Mouse (Mus musculus) liver, embryonic 16.5 days (tissue): ENCODE results near the gene Nol12. TPM values are rescaled to one million over a fixed set of nuclear protein-coding genes. Genes with fewer than 3 reads are reported as not detected.

Experiments used
- ATAC-seq: fragments of 200-750 bp; cut with Nextera tagmentation; 2 replicates; pipeline ENCODE4 v1.8.0; 2017; ENCODE audit warnings: low read depth, mild to moderate bottlenecking, moderate number of reproducible peaks, moderate library complexity
- H3K27ac ChIP-seq: fragments of 300-500 bp; sonication (generic); 2 replicates; pipeline ENCODE4 v1.5.1; 2014; ENCODE audit warnings: mild to moderate bottlenecking, low read length
- H3K27me3 ChIP-seq: fragments of 300-500 bp; sonication (generic); 2 replicates; pipeline ENCODE4 v1.6.1; 2014; ENCODE audit warnings: low read depth, low read length, mixed read lengths; ENCODE audit not compliant: control insufficient read depth, insufficient read depth
- H3K36me3 ChIP-seq: fragments of 300-500 bp; sonication (generic); 2 replicates; pipeline ENCODE4 v1.6.1; 2014; ENCODE audit warnings: mild to moderate bottlenecking; ENCODE audit not compliant: control insufficient read depth, insufficient read depth
- H3K4me1 ChIP-seq: fragments of 300-500 bp; sonication (generic); 2 replicates; pipeline ENCODE4 v1.6.1; 2014; ENCODE audit warnings: low read depth, low read length, mixed read lengths; ENCODE audit not compliant: control insufficient read depth
- H3K4me2 ChIP-seq: fragments of 300-500 bp; sonication (generic); 2 replicates; pipeline ENCODE4 v1.6.1; 2014; ENCODE audit warnings: low read depth, low read length, mixed read lengths
- H3K4me3 ChIP-seq: fragments of 300-500 bp; sonication (generic); 2 replicates; pipeline ENCODE4 v1.5.1; 2014; ENCODE audit warnings: low read depth, mild to moderate bottlenecking, low read length
- H3K9ac ChIP-seq: fragments of 300-500 bp; sonication (generic); 2 replicates; pipeline ENCODE4 v1.6.1; 2014; ENCODE audit warnings: low read depth, low read length
- H3K9me3 ChIP-seq: fragments of 300-500 bp; sonication (generic); replicated peaks from 2 replicates; pipeline ENCODE4 v1.6.1; 2016; ENCODE audit warnings: low read length; ENCODE audit not compliant: control insufficient read depth
- WGBS: fragments of 180-500 bp; shearing (Covaris S2); extraction: QIAGEN DNeasy Blood & Tissue Kit; methylation state at CpG from one replicate; pipeline ENCODE4 v1.1.7; 2014; ENCODE audit not compliant: insufficient replicate concordance; 5-methylcytosine and 5-hydroxymethylcytosine counted together
- polyA plus RNA-seq: library from polyadenylated mRNA; unstranded; fragments of >200 nt; fragmentation: Nextera tagmentation; extraction: Ambion mirVana; gene quantifications from 2 replicates; pipeline ENCODE4 v1.2.1, GENCODE M21; 2015

The Nol12 gene
- polyA plus RNA-seq = 24.0 and 25.1 TPM in 2 replicates

DNA sequence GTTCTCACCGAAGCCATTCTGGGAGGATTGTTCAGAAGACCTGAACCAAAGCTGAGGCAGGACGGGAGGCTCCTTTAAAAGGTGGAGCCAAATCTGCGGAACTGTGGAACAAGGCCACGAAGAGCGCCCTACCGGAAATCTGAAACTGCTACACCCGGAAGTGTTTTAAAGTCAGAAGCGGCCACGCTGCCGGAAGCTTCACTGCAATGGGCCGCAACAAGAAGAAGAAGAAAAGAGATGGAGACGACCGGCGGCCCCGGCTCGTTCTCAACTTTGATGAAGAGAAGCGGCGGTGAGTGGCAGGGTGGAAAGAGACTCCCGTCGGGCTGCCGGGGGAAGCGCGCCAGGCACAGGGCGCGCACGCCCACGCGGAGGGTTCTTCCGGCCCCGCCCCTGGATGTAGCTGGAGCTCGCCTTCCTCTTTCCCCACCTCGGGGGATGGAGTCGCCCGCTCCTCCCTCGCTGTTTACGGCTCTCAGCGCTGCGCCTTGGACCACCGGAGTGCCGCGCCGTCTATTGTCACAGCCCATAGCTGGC lies at the start of gene Nol12:
Nol12 (plus strand) TSS at position 150 of the 537 bp plus-strand sequence.
- ATAC-seq = peak; percentile 79
- H3K4me1 ChIP-seq = peaks cover 30% of the 10 kb centered on the region
- H3K27ac ChIP-seq = peak within 1 kb of the TSS; percentile 35
- no peaks in the 10 kb centered on the region for H3K27me3 ChIP-seq
- H3K4me2 ChIP-seq = peak within 1 kb of the TSS; percentile 69
- H3K9ac ChIP-seq = peak within 1 kb of the TSS; percentile 66
- H3K4me3 ChIP-seq = peak within 1 kb of the TSS; percentile 86
- H3K36me3 ChIP-seq = peaks cover 4% of the 10 kb centered on the region
- H3K9me3 ChIP-seq = no peaks in the 10 kb centered on the region
- under 1% methylated on average over 42 of the region's 42 CpGs for WGBS

DNA sequence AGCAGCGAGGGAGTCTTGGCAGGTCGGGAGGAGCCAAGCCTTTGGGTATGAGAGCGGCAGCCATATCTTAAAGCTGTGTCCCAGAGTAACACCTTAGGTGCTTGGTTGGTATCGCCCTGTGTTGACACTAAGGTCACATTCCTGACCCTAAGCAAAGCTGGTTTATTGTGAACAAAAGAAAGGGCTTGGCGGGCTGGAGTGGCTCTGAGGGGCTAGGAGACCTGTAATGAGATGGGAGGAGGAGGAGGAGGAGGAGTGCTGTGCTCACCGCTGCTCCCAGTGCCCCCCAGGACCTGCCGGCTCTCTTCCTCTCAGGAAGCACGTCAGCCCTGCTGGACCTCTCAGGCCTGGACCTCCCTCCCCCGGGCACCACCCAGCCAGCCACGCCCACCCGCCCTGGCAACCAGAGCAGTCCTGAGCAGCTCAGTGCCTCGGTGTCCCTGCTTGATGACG lies 45.3 kb upstream of the Nol12 start:
- H3K4me2 ChIP-seq = no peak overlapping the region
- H3K9ac ChIP-seq = peak overlapping the region; percentile 1; the same call in 1 of the 2 replicates
- no peak overlapping the region for H3K4me3 ChIP-seq
- WGBS = 36% methylated on average over 13 of the region's 13 CpGs
- no peaks in the 10 kb centered on the region for H3K27me3 ChIP-seq
- H3K27ac ChIP-seq = no peak overlapping the region
- H3K36me3 ChIP-seq = peaks cover 18% of the 10 kb centered on the region
- H3K4me1 ChIP-seq = peaks cover 32% of the 10 kb centered on the region
- ATAC-seq = peak; percentile 49; the same call in 1 of the 2 replicates
- H3K9me3 ChIP-seq = no peaks in the 10 kb centered on the region

DNA sequence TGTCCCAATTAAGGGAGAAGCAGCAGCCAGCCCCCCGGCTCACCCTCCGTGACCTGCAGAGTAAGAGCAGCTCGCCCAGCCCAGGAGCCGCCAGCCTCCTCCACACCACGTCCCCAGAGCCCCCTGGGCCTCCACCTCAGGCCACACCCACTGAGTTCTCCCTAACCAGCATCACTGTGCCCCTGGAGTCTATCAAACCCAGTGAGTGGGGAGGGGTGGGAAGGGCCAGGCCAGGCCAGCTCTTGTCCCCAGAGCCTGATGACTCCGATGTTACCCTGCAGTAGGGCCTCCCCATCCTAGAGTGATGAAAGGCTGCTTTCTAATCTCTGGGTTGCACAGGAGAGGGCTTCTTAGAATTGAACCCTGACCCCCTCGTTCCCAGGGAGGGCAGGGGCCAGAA lies 42.3 kb upstream of the Nol12 start:
- Histone ChIP-seq H3K27me3 (no peaks in the 10 kb centered on the region), H3K9ac (no peak overlapping the region), H3K4me1 (peaks cover 62% of the 10 kb centered on the region), H3K4me2 (no peak overlapping the region), H3K4me3 (no peak overlapping the region), H3K9me3 (no peaks in the 10 kb centered on the region), H3K27ac (no peak overlapping the region), H3K36me3 (peaks cover 5% of the 10 kb centered on the region)
- 49% methylated on average over 7 of the region's 7 CpGs for WGBS
- no peak for ATAC-seq

DNA sequence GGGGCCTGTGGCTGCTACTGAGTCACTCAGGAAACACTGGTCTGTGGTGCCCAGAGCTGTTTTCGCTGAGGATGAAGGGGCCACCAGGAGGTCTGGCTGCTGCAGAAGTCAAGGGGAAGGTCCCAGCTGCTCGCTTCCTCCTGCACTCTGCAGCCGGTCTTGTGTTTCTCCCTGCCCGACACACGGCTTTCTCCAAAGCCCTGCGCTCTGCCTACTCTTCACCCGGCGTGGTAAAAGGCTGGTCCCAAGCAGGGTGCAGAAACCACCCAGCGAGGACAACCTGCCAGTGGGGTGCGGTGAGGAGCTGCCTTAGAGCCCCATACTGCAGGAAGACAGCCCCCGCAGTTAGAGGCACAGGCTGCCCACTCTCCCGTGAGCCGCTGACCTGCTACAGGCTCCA lies 40.0 kb upstream of the Nol12 start:
- no peak for ATAC-seq
- Histone ChIP-seq H3K9me3 (no peaks in the 10 kb centered on the region), H3K27me3 (no peaks in the 10 kb centered on the region), H3K4me3 (no peak overlapping the region), H3K36me3 (peaks cover 5% of the 10 kb centered on the region), H3K4me1 (peaks cover 73% of the 10 kb centered on the region), H3K4me2 (peak overlapping the region; percentile 33; the same call in 1 of the 2 replicates), H3K9ac (no peak overlapping the region), H3K27ac (peak overlapping the region; percentile 60)
- 31% methylated on average over 13 of the region's 13 CpGs for WGBS

DNA sequence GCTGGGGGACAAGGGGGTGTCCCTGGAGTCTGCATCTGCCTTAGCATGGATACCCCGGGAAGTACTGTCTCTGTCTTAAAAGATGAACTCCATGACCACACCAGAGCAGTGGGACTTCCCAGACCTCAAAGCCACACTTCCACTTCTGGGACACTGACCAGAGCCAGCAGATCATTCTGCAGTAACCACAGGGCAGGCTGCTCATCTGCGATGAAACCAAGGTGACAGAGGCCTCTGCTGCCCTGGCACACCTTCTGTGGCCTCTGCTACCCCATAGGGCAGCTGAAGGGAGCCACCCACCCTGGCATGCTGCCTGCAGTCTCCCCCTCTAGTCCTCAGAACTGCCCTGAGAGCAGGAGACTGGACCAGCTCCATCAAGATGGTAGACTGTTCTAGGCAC lies 39.0 kb upstream of the Nol12 start:
- H3K9me3 ChIP-seq = no peaks in the 10 kb centered on the region
- H3K4me1 ChIP-seq = peaks cover 77% of the 10 kb centered on the region
- no peak overlapping the region for H3K4me3 ChIP-seq
- H3K27ac ChIP-seq = peak overlapping the region; percentile 54
- no peak for ATAC-seq
- no peak overlapping the region for H3K4me2 ChIP-seq
- 25% methylated on average over 2 of the region's 2 CpGs for WGBS
- no peaks in the 10 kb centered on the region for H3K27me3 ChIP-seq
- peaks cover 5% of the 10 kb centered on the region for H3K36me3 ChIP-seq
- no peak overlapping the region for H3K9ac ChIP-seq

DNA sequence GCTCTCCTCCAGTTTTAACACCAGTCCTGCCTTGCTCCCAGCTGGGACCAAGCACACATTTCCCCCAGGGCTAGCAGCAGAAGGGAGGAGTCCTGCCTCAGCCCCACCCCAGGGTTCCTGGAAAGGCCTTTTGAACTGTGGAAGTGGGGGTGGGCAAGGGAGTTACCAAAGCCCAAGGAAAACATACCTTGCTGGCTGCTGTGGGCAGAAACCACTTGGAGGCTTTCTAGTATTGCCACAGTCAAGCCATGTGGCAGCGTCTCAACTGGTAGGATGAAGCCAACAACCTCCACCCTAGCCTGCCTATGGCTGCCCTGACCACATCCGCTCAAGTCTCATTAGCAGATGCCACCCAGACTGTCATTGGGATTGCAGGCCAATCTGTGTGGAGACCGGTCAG lies 38.6 kb upstream of the Nol12 start:
- H3K4me1 ChIP-seq = peaks cover 81% of the 10 kb centered on the region
- WGBS = 40% methylated on average over 3 of the region's 3 CpGs
- peak overlapping the region; percentile 54 for H3K27ac ChIP-seq
- H3K9ac ChIP-seq = no peak overlapping the region
- no peak for ATAC-seq
- no peak overlapping the region for H3K4me2 ChIP-seq
- no peaks in the 10 kb centered on the region for H3K9me3 ChIP-seq
- no peak overlapping the region for H3K4me3 ChIP-seq
- H3K27me3 ChIP-seq = no peaks in the 10 kb centered on the region
- H3K36me3 ChIP-seq = peaks cover 5% of the 10 kb centered on the region

DNA sequence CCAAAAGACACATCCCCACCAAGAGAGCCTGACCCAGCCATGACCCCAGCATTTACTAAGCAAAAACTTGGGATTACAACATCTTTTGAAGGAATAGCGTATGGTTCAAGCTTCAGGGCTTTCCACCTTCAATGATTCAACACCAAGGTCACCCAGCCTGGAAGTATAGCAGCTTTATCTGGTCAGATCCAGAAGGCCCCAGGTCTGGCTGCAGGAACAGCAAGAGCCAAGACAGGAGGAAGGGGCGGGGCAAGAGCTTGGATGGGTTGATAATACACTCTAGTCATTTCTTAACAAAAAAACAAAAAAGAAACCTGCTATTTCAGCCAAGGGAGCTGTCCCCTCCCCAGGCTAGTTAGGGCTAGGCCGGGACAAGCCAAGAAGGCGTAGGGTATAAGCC lies 37.2 kb upstream of the Nol12 start:
- ATAC-seq = no peak
- Histone ChIP-seq H3K27ac (peak overlapping the region; percentile 61), H3K4me2 (peak overlapping the region; percentile 24), H3K4me3 (no peak overlapping the region), H3K36me3 (no peaks in the 10 kb centered on the region; the same call in 1 of the 2 replicates), H3K9ac (no peak overlapping the region), H3K27me3 (no peaks in the 10 kb centered on the region), H3K4me1 (peaks cover 80% of the 10 kb centered on the region), H3K9me3 (no peaks in the 10 kb centered on the region)
- 26% methylated on average over 4 of the region's 4 CpGs for WGBS

DNA sequence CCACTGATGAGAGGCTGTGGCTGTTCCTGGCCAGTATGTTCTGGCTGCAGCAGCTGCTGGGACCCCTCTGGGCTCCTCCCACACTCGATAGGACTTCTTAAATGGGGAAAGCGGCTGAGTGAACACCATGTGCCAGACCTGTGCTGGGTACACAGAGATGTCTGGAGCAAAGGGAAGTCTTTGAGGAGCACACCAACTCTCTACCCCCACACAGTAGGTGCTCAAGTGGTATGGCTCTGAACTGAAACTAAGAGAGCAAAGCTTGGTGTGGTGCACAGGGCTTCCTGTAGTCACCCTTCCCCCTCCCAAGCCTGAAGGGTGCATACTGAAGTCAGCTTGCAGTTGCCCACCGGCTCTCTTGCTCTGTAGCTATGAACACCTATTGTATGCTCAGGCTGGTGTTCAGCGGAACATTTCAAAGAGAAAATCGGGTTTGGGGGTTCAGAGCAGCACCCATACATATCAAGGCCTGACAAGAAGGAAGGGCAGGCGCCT lies 36.2 kb upstream of the Nol12 start:
- peak overlapping the region; percentile 81 for H3K4me2 ChIP-seq
- peaks cover 2% of the 10 kb centered on the region; the same call in 1 of the 2 replicates for H3K36me3 ChIP-seq
- WGBS = 18% methylated on average over 6 of the region's 6 CpGs
- peaks cover 79% of the 10 kb centered on the region for H3K4me1 ChIP-seq
- H3K4me3 ChIP-seq = peak overlapping the region; percentile 77
- H3K27me3 ChIP-seq = no peaks in the 10 kb centered on the region
- peak overlapping the region; percentile 42 for H3K9ac ChIP-seq
- ATAC-seq = no peak
- peak overlapping the region; percentile 61 for H3K27ac ChIP-seq
- no peaks in the 10 kb centered on the region for H3K9me3 ChIP-seq

DNA sequence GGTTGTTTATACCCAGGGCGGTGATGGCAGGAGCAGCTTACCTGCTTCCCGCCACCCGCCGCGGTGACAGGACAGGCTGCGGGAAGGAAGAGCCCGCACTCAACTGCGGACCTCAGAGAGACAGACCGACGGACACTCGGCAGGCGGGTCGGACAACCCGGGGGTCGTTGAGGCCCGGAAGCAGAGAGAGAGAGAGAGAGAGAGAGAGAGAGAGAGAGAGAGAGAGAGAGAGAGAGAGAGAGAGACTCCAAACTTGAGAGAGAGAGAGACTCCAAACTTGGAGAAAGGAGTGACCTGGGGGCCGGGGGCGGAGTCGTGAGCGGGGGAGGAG lies 35.4 kb upstream of the Nol12 start, which contains the start of gene Gm49510:
Gm49510 (plus strand) TSS at position 259 of the 331 bp plus-strand sequence.
- 2% methylated on average over 20 of the region's 20 CpGs for WGBS
- peak within 1 kb of the TSS; percentile 77 for H3K9ac ChIP-seq
- ATAC-seq = no peak
- peak within 1 kb of the TSS; percentile 77 for H3K4me3 ChIP-seq
- H3K9me3 ChIP-seq = no peaks in the 10 kb centered on the region
- peak within 1 kb of the TSS; percentile 70 for H3K27ac ChIP-seq
- H3K27me3 ChIP-seq = no peaks in the 10 kb centered on the region
- H3K36me3 ChIP-seq = peaks cover 4% of the 10 kb centered on the region; the same call in 1 of the 2 replicates
- peak within 1 kb of the TSS; percentile 81 for H3K4me2 ChIP-seq
- peaks cover 73% of the 10 kb centered on the region for H3K4me1 ChIP-seq
